Mouse (Mus musculus) midbrain, embryonic 11.5 days (tissue): ENCODE results near the gene Ptgds. TPM values are rescaled to one million over a fixed set of nuclear protein-coding genes. Genes with fewer than 3 reads are reported as not detected.

ENCODE experiments used
- ATAC-seq: fragments of 200-750 bp; cut with Nextera tagmentation; 2 replicates; pipeline ENCODE4 v1.8.0; 2017; ENCODE audit warnings: moderate TSS enrichment, moderate library complexity; ENCODE audit not compliant: low FRiP score
- DNase-seq: peaks from one replicate; pipeline ENCODE4 v3.0.0; 2015; ENCODE audit warnings: low spot score; ENCODE audit errors: missing footprints
- H3K27ac ChIP-seq: fragments of 300-500 bp; sonication (generic); 2 replicates; pipeline ENCODE4 v1.5.1; 2014; ENCODE audit warnings: low read depth, low read length
- H3K27me3 ChIP-seq: fragments of 300-500 bp; sonication (generic); 2 replicates; pipeline ENCODE4 v1.6.1; 2014; ENCODE audit warnings: mild to moderate bottlenecking, low read length, moderate library complexity, mixed read lengths; ENCODE audit not compliant: control insufficient read depth, insufficient read depth
- H3K36me3 ChIP-seq: fragments of 300-500 bp; sonication (generic); 2 replicates; pipeline ENCODE4 v1.6.1; 2014; ENCODE audit warnings: mild to moderate bottlenecking, low read length, moderate library complexity, mixed read lengths; ENCODE audit not compliant: control insufficient read depth, insufficient read depth
- H3K4me1 ChIP-seq: fragments of 300-500 bp; sonication (generic); 2 replicates; pipeline ENCODE4 v1.6.1; 2014; ENCODE audit warnings: low read length; ENCODE audit not compliant: control insufficient read depth, insufficient read depth
- H3K4me2 ChIP-seq: fragments of 300-500 bp; sonication (generic); 2 replicates; pipeline ENCODE4 v1.6.1; 2014; ENCODE audit warnings: mild to moderate bottlenecking, moderate library complexity
- H3K4me3 ChIP-seq: fragments of 300-500 bp; sonication (generic); 2 replicates; pipeline ENCODE4 v1.5.1; 2014; ENCODE audit warnings: low read depth, low read length
- H3K9ac ChIP-seq: fragments of 300-500 bp; sonication (generic); 2 replicates; pipeline ENCODE4 v1.6.1; 2014; ENCODE audit warnings: low read length
- H3K9me3 ChIP-seq: fragments of 300-500 bp; sonication (generic); 2 replicates; pipeline ENCODE4 v1.6.1; 2016; ENCODE audit warnings: low read length; ENCODE audit not compliant: control insufficient read depth
- WGBS: fragments of 180-500 bp; shearing (Covaris S2); extraction: QIAGEN DNeasy Blood & Tissue Kit; methylation state at CpG from one replicate; pipeline ENCODE4 v1.1.7; 2014; 5-methylcytosine and 5-hydroxymethylcytosine counted together
- polyA plus RNA-seq: library from polyadenylated mRNA; unstranded; fragments of >200 nt; fragmentation: Nextera tagmentation; extraction: Ambion mirVana; gene quantifications from 2 replicates; pipeline ENCODE4 v1.2.1, GENCODE M21; 2014

The Ptgds gene
- polyA plus RNA-seq, 1 experiment from 2014 or later = not detected

DNA sequence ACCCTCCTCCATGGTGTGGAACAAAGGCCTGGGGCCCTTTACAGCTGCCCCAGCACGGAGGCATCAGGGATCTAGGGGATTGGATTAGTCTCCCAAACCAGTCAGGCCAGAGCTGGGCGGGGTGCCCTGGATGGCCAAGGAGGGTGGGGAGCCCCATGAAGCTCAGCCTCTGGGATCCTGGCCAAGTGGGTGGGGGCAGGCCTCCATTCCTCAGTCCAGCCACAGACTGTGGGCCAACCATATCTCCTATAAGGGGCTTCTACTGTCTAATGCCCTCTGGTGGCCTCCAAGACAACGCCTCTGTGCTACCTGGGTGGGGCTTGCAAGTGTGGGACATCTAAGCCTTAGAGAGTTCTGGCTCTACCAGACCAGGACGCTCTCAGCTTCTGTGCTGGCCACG, 10.9 kb downstream of the Ptgds start:
- Histone ChIP-seq H3K4me1 (peaks cover 10% of the 10 kb centered on the region), H3K27ac (no peak overlapping the region), H3K36me3 (no peaks in the 10 kb centered on the region), H3K4me2 (no peak overlapping the region), H3K4me3 (no peak overlapping the region), H3K9ac (no peak overlapping the region), H3K27me3 (no peaks in the 10 kb centered on the region), H3K9me3 (no peaks in the 10 kb centered on the region)
- DNase-seq = no peak
- 81% methylated on average over 5 of the region's 5 CpGs for whole genome bisulfite sequencing
- ATAC-seq = no peak

DNA sequence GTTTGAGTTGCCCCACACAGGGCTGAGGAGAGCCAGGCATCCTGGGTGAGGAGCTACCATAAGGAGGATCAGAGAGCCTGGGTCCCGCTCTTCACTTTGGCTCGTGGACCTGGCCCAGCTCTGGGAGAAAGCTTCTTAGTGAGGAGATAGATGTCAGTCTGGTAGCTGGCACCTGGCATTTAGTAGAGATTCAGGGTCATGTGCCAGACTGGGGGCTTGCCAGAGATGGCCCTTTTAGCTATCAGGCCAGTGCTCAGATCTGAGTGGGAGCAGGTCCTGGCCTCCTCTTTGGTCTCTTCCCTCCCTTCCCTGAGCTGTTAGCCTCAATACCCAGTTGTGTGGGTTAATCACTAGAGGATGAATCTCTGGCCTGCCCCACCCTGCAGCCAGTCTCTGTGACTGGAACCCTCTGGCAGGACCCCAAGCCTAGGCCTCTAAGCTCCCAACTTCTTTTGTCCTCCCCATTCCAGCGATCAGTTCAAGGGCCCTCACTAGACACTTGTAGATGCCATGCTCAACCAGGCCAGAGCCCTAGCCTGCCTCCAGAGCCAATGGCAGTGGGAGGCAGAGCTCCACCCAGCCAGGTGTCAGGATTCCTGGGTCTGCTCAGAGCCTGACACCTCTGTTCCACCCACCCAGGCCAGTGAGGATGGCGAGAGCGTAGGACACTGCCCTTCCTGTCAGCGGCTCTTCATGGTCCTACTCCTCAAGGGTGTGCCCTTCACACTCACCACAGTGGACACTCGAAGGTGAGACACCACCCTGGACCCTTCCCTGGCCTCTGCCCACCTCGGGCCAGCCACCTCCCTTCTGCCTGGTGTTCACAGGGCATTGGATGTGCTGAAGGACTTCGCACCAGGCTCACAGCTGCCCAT, 12.6 kb downstream of the Ptgds start:
- 81% methylated on average over 9 of the region's 9 CpGs for WGBS
- H3K4me1 ChIP-seq = peaks cover 10% of the 10 kb centered on the region
- no peaks in the 10 kb centered on the region for H3K27me3 ChIP-seq
- H3K9me3 ChIP-seq = no peaks in the 10 kb centered on the region
- H3K9ac ChIP-seq = no peak overlapping the region
- no peak overlapping the region for H3K4me2 ChIP-seq
- no peak overlapping the region for H3K4me3 ChIP-seq
- DNase-seq = no peak
- no peak for ATAC-seq
- no peak overlapping the region for H3K27ac ChIP-seq
- no peaks in the 10 kb centered on the region for H3K36me3 ChIP-seq

DNA sequence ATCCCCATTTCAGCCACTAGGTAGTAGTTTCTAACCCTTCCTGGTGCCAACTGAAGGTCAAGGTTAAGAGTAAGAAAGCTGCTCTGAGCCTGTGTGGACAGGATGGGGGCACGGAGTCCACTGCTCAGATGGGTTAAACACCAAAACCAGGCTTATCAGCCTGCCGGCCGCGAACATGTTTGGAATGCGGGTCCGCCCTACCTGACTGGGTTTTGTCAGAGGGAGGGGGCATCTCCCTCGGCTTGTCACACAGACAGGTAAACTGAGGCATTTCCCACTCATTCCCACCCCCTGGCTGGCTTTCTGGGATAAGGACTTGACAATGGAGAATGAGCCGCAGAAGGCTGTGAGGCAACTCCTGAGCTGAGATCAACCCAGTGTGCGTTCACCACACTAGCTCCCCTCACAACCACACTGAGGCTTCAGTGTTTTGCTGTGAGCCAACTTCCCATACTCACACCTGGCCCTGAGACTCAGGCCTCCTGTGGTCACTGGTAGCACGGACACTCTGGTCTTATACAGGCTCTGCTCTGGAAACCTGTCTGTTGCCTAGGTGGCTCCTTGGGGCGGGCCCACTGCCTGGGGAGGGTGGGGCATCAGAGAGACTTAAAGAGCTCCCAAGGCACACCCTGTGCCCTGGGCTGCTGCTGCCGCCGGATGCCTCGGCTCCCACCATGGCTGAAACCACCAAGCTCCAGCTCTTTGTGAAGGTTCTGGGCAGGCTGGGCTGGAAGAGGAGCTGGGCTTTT, 13.5 kb downstream of the Ptgds start, which contains the start of gene Clic3:
Gene Clic3, plus strand, starts transcription at position 634 of the 749 bp plus-strand sequence.
- ATAC-seq = no peak
- 66% methylated on average over 14 of the region's 14 CpGs for WGBS
- no peak within 1 kb of the TSS for H3K9ac ChIP-seq

DNA sequence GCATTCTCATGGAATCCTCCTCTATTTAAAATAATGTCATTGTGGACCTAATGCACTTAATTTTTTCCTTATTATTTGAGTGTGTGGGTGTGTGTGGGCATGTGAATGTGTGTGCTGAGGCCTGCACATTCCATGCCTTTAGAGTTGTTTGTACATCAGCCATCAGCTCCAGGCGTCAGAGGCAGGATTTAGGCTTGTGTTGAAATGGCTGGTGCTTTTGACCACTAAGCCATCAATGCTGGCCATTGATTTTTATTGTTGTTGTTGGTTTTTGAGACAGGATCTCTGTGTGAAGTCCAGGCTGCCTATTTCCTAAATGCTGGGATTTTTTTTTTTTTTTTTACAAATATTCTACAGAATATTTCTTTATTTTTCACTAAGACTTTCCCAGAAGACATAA, 16.9 kb downstream of the Ptgds start:
- no peak overlapping the region for H3K4me3 ChIP-seq
- no peaks in the 10 kb centered on the region for H3K27me3 ChIP-seq
- H3K4me2 ChIP-seq = no peak overlapping the region
- 42% methylated on average over 1 of the region's 1 CpGs for WGBS
- H3K9ac ChIP-seq = no peak overlapping the region
- ATAC-seq (no peak), DNase-seq (no peak)
- peaks cover under 1% of the 10 kb centered on the region; the same call in 1 of the 2 replicates for H3K36me3 ChIP-seq
- H3K4me1 ChIP-seq = no peaks in the 10 kb centered on the region
- H3K9me3 ChIP-seq = no peaks in the 10 kb centered on the region
- H3K27ac ChIP-seq = no peak overlapping the region

More for the DNA sequence above, 13.5 kb downstream of the Ptgds start, which contains the start of gene Clic3:
- Histone ChIP-seq H3K9me3 (no peaks in the 10 kb centered on the region), H3K27ac (no peak within 1 kb of the TSS), H3K4me1 (peaks cover 9% of the 10 kb centered on the region), H3K27me3 (no peaks in the 10 kb centered on the region), H3K4me3 (no peak within 1 kb of the TSS), H3K36me3 (no peaks in the 10 kb centered on the region), H3K4me2 (no peak within 1 kb of the TSS)
- DNase-seq = no peak

DNA sequence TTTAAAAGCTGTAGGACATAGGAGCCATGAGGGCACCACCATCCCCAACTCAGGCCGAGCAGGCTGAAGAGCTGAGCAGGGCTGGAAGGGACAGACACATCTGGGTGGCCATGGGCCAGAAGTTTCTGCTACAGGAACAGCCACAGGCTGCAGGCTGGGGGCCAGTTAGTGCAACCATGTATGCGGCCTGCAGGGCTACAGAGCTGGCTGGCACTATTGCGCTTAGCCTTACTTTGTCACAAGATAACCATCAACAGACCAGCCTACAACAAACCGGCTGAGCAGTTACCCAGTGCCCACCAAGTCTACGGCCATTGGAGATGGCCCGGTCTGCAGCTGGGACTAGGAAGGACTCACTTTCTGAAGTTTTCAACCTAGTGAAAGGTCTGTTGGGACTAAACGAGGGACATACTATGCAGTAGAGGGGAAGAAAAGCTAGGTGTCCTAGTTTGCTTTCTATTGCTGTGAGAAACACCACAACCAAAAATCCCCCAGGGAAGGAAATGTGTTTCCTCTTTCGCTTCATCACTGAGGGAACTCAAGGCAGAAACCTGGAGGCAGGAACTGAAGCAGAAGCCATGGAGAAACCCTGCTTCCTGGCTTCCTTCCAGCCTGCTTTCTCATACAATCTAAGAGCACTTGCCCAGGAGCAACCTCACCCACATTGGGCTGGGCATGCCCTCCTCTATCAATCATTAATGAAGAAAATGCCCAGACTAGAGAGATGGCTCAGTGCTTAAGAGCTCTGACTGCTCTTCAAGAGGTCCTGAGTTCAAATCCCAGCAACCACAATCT, 18.8 kb downstream of the Ptgds start:
- Histone ChIP-seq H3K9me3 (no peaks in the 10 kb centered on the region), H3K27me3 (no peaks in the 10 kb centered on the region), H3K27ac (no peak overlapping the region), H3K4me3 (no peak overlapping the region), H3K4me1 (no peaks in the 10 kb centered on the region), H3K4me2 (no peak overlapping the region), H3K36me3 (peaks cover 5% of the 10 kb centered on the region; the same call in 1 of the 2 replicates), H3K9ac (no peak overlapping the region)
- no peak for DNase-seq
- 88% methylated on average over 8 of the region's 8 CpGs for WGBS
- no peak for ATAC-seq

DNA sequence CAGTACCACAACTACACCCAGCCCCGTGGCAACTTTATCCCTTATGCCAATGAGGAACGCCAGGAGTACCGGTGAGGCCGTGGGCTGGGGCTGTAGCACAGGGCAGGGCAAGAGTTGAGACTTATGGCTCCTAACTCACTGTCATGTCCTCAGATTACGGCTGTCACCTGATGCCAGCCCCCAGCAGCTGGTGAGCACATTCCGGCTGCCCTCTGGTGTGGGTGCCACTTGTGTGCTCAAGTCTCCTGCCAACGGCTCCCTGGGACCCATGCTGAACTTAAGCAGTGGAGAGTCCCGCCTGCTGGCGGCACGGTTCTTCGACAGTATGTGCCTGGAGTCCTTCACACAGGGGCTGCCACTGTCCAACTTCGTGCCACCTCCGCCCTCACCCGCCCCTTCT, 27.2 kb downstream of the Ptgds start:
- peaks cover 11% of the 10 kb centered on the region for H3K36me3 ChIP-seq
- no peaks in the 10 kb centered on the region for H3K4me1 ChIP-seq
- no peaks in the 10 kb centered on the region for H3K27me3 ChIP-seq
- no peak overlapping the region for H3K4me3 ChIP-seq
- H3K4me2 ChIP-seq = no peak overlapping the region
- no peaks in the 10 kb centered on the region for H3K9me3 ChIP-seq
- no peak overlapping the region for H3K9ac ChIP-seq
- H3K27ac ChIP-seq = no peak overlapping the region
- 91% methylated on average over 14 of the region's 14 CpGs for WGBS
- no peak for DNase-seq
- no peak for ATAC-seq

DNA sequence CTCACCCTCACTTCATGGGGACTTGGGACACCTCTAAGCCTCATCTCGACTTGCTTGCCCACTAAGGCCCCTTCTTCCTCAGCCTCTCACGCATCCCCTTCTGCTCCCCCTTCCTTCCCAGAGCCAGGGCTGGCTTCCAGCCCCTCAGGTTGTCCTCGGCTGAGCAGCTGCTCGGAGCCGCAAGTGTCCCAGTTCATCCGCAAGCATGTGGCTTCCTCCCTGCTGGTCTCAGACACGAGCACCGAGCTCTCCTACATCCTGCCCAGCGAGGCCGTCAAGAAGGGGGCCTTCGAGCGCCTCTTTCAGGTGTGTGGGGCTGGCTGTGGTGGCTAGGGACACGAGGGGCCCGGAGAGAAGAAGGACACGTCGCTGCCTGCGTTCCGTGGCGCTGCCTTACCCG, 28.8 kb downstream of the Ptgds start:
- ATAC-seq = no peak

DNA sequence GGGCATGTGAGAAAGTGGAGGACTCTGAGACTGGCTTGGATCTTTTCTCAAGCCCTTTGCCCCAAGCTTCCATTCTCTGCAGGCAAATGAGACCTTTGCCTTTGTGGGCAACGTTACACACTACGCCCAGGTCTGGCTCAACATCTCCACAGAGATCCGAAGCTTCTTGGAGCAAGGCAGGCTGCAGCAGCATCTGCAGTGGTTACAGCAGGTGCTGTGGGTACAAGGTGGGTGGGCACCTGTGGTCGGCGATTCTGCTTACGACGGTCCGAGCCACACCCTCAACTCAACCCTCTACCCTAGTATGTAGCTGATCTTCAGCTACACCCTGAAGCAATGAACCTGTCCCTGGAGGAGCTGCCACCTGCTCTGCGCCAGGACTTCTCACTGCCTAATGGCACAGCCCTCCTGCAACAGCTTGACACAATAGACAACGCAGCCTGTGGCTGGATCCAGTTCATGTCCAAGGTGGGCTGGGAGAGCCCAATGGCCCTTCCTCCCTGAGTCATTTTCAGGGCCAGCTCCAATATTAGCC, 33.5 kb downstream of the Ptgds start:
- Histone ChIP-seq H3K27me3 (no peaks in the 10 kb centered on the region), H3K27ac (no peak overlapping the region), H3K4me2 (no peak overlapping the region), H3K9me3 (no peaks in the 10 kb centered on the region), H3K4me3 (no peak overlapping the region), H3K4me1 (no peaks in the 10 kb centered on the region), H3K36me3 (peaks cover 9% of the 10 kb centered on the region; the same call in 1 of the 2 replicates), H3K9ac (no peak overlapping the region)
- 91% methylated on average over 10 of the region's 10 CpGs for WGBS
- DNase-seq (no peak), ATAC-seq (no peak)

More for the DNA sequence above, 28.8 kb downstream of the Ptgds start:
- no peak for DNase-seq
- Histone ChIP-seq H3K4me3 (no peak overlapping the region), H3K36me3 (peaks cover 9% of the 10 kb centered on the region), H3K9ac (no peak overlapping the region), H3K4me1 (no peaks in the 10 kb centered on the region), H3K27me3 (no peaks in the 10 kb centered on the region), H3K9me3 (no peaks in the 10 kb centered on the region), H3K27ac (no peak overlapping the region), H3K4me2 (no peak overlapping the region)
- 86% methylated on average over 20 of the region's 20 CpGs for WGBS
